Mouse (Mus musculus) ES-E14 (cell line): ENCODE results near the gene Rnf217. TPM values are rescaled to one million over a fixed set of nuclear protein-coding genes. Genes with fewer than 3 reads are reported as not detected.
A peak's percentile ranks its signal among the peaks of the same experiment; 100 is the strongest.

Source experiments
- DNase-seq: peaks from one replicate; pipeline ENCODE4 v3.0.0-alpha.2; 2013; ENCODE audit warnings: low read depth, low spot score
- H3K27ac ChIP-seq: 2 replicates; pipeline ENCODE4 v1.5.1; 2012; ENCODE audit warnings: low read depth, mild to moderate bottlenecking, low read length, moderate library complexity, mixed read lengths; ENCODE audit not compliant: poor library complexity, insufficient read depth, severe bottlenecking
- H3K36me3 ChIP-seq: 2 replicates; pipeline ENCODE4 v1.6.1; 2012; ENCODE audit warnings: mild to moderate bottlenecking, low read length, moderate library complexity, mixed read lengths; ENCODE audit not compliant: control insufficient read depth, poor library complexity, insufficient read depth, severe bottlenecking
- H3K4me1 ChIP-seq, 2 experiments: fragments of 150-350 bp in 1 of 2; sonication (generic) in 1 of 2; 2 replicates each; pipeline ENCODE4 v1.6.1; 2012; ENCODE audit warnings: low read length in 2 of 2, mild to moderate bottlenecking in 1 of 2, mixed read lengths in 1 of 2; ENCODE audit not compliant: control insufficient read depth in 2 of 2, insufficient read depth in 2 of 2, poor library complexity in 1 of 2
- H3K4me3 ChIP-seq, 2 experiments: fragments of 150-350 bp in 1 of 2; sonication (generic) in 1 of 2; 2 replicates each; pipeline ENCODE4 v1.5.1; 2012; ENCODE audit warnings: low read length in 2 of 2, low read depth in 1 of 2, mild to moderate bottlenecking in 1 of 2, mixed read lengths in 1 of 2; ENCODE audit not compliant: insufficient read depth in 1 of 2, poor library complexity in 1 of 2, severe bottlenecking in 1 of 2
- H3K9ac ChIP-seq: 2 replicates; pipeline ENCODE4 v1.6.1; 2012; ENCODE audit warnings: low read depth, mild to moderate bottlenecking, low read length, mixed read lengths; ENCODE audit not compliant: poor library complexity, insufficient read depth, severe bottlenecking
- H3K9me3 ChIP-seq: fragments of 150-350 bp; sonication (generic); 2 replicates; pipeline ENCODE4 v1.6.1; 2012; ENCODE audit warnings: low read depth, mild to moderate bottlenecking, low read length; ENCODE audit not compliant: control insufficient read depth, insufficient read depth
- CHD2 ChIP-seq: IDR thresholded peaks from 2 replicates; pipeline ENCODE4 v1.6.1; 2014; ENCODE audit warnings: mild to moderate bottlenecking, low read depth, low read length, inconsistent platforms
- HCFC1 ChIP-seq: IDR thresholded peaks from 2 replicates; pipeline ENCODE4 v1.6.1; 2012; ENCODE audit warnings: low read length, inconsistent platforms, borderline replicate concordance; ENCODE audit not compliant: insufficient read depth
- MAFK ChIP-seq: IDR thresholded peaks from 2 replicates; pipeline ENCODE4 v1.6.1; 2014; ENCODE audit warnings: mild to moderate bottlenecking, low read depth, low read length, inconsistent platforms; ENCODE audit not compliant: insufficient read depth
- ZC3H11A ChIP-seq: IDR thresholded peaks from 2 replicates; pipeline ENCODE4 v1.6.1; 2012; ENCODE audit warnings: low read depth, mild to moderate bottlenecking, inconsistent platforms, low read length, borderline replicate concordance
- ZNF384 ChIP-seq: IDR thresholded peaks from 2 replicates; pipeline ENCODE4 v1.6.1; 2012; ENCODE audit warnings: low read depth, low read length, inconsistent platforms
- in situ Hi-C, 2 experiments: fragments of 600-800 bp; cut with MboI; formaldehyde crosslinking; loops; one replicate each; pipeline ENCODE4 v1.15.1; 2025; ENCODE audit warnings: low sequenced_read_pairs in 2 of 2, inconsistent platforms in 1 of 2; ENCODE audit not compliant: unreplicated experiment in 2 of 2
- total RNA-seq: library from RNA; depleted of rRNA; stranded (reverse); fragments of 300-350 nt; gene quantifications from 2 replicates; pipeline ENCODE4 v1.2.3, GENCODE M21; 2012

Gene Rnf217
- total RNA-seq, 1 experiment = 1.2 TPM

- TF ChIP-seq ZNF384 (no peak), HCFC1 (no peak), MAFK (no peak), CHD2 (no peak), ZC3H11A (no peak)
- in situ Hi-C loops = no loop called here
- Histone ChIP-seq H3K9ac (no peak overlapping the region), H3K36me3 (no peaks in the 10 kb centered on the region), H3K27ac (no peak overlapping the region), H3K4me1 (0 out of 4 replicates have a peak, but pooled peaks cover 0 to 2% of the 10 kb centered on the region in 2 experiments), H3K9me3 (no peaks in the 10 kb centered on the region), H3K4me3 (no peak overlapping the region)
- DNase-seq = no peak
Observed at GRCm38 (mm10) chr10:31615355-31615754, 6.4 kb upstream of the Rnf217 start.

DNA sequence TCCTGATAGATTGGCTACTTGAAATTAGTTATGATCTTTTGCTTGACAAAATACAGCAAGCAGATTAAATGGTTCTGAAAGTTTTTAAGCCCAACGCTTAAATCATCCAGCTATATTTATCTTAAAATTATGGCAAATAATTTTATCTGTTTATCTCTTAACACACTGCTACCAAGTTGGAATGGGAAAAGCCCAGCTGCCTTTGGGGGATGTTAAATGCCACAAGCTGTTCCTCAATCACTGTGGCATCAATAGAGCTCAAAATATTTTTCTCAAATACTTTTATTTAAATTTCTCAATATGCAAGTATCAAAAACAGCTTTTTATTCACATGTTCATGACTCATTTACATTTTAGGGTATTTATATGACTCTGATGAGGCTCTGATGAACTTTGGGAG, 5.1 kb upstream of the Rnf217 start:
- in situ Hi-C loops = no loop called here
- Histone ChIP-seq H3K27ac (no peak overlapping the region), H3K9me3 (no peaks in the 10 kb centered on the region), H3K9ac (no peak overlapping the region), H3K36me3 (no peaks in the 10 kb centered on the region), H3K4me3 (no peak overlapping the region), H3K4me1 (0 out of 4 replicates have a peak, but pooled peaks cover 0 to 2% of the 10 kb centered on the region in 2 experiments)
- no peak for DNase-seq
- no peak for TF ChIP-seq CHD2
- no peak for TF ChIP-seq MAFK
- TF ChIP-seq HCFC1 = no peak
- no peak for TF ChIP-seq ZNF384
- TF ChIP-seq ZC3H11A = no peak

- TF ChIP-seq HCFC1 = no peak
- no peak for TF ChIP-seq MAFK
- TF ChIP-seq CHD2 = no peak
- no peak for TF ChIP-seq ZC3H11A
- no peak for TF ChIP-seq ZNF384
- Histone ChIP-seq H3K9me3 (no peaks in the 10 kb centered on the region), H3K27ac (no peak overlapping the region), H3K9ac (peak overlapping the region; percentile 79), H3K4me1 (no peaks in the 10 kb centered on the region), H3K36me3 (no peaks in the 10 kb centered on the region), H3K4me3 (peak overlapping the region; percentile 67 to 83; a peak in 3 of 4 replicates)
- in situ Hi-C loops = no loop called here
- DNase-seq = no peak
Observed at GRCm38 (mm10) chr10:31608441-31609065, 431 bp downstream of the Rnf217 start.

DNA sequence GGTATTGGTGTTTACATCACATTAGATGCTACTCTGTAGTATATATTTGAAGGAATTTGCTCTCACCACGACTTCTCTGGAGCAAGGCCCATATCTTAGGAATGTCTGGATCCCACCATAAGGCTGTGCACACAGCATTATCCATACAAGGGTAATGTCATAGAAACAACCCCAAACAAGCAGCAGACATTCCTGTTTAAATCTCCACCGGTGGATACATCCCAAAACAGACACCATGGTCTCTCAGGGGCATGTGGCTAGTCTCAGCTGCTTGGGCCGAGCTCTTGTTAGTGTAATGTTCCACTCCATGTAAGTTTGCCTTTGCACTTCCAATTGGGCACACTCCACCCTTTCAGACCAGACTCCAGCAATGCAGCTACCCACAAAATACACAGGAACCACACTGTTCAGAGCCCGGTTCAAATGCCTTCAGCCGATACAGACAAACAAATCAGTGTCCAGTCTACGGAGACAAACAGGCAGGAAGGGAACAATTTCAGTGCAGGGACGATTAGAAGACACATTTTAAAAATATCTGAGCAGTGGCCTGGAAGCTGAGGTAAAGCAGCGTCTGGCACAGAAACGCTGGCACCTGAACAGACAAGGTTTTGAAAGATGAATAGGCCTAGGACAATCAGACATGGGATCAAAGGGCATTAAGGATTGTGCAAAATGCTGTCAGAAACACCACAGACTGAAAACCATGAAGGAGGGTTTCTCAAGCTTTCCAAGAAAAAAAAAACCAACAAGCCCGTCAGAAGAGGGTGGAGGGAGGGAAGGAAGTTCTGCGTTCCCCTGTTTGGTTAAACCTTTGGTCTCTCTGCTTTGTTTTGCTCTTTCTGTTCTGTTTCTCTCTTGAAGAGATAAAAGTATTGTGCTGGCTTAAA, 1.8 kb downstream of the Rnf217 start:
- in situ Hi-C loops = no loop called here
- no peaks in the 10 kb centered on the region for H3K9me3 ChIP-seq
- no peaks in the 10 kb centered on the region for H3K36me3 ChIP-seq
- no peaks in the 10 kb centered on the region for H3K4me1 ChIP-seq
- TF ChIP-seq ZC3H11A (no peak), HCFC1 (no peak), ZNF384 (no peak), CHD2 (no peak), MAFK (no peak)
- DNase-seq = no peak
- no peak overlapping the region for H3K4me3 ChIP-seq
- no peak overlapping the region for H3K27ac ChIP-seq
- no peak overlapping the region for H3K9ac ChIP-seq
